Mouse (Mus musculus): Measurements from ENCODE around the gene Fbxw22. TPM values are rescaled to one million over a fixed set of nuclear protein-coding genes. Genes with fewer than 3 reads are reported as not detected.
"Not testable (repeated sequence)": the region's sequence is repeated elsewhere in the genome, so short reads cannot be mapped to it uniquely, and the experiment has no call there.

Fbxw22 gene
- polyA plus RNA-seq (2012; rRNA removed) = not detected in 2 replicates

- DNase-seq (ENCODE audit: low read depth) = not testable (repeated sequence)
Measured at GRCm38 (mm10) chr9:109404196-109404595, at the start of gene Fbxw22. TSS of gene Fbxw22 (minus strand) at chr9:109404296.

- TF ChIP-seq CTCF (IDR thresholded peaks at IDR 0.05; ENCODE audit: borderline replicate concordance, extremely low read depth, insufficient read depth, insufficient read length) (no peak), POLR2A (IDR thresholded peaks at IDR 0.05; ENCODE audit: borderline replicate concordance, extremely low read depth, insufficient read depth, insufficient read length, poor library complexity, severe bottlenecking) (no peak)
- DNase-seq (ENCODE audit: low read depth) = no peak
Measured at GRCm38 (mm10) chr9:109449040-109449439, 44.9 kb upstream of the Fbxw22 start, which contains the start of gene Fbxw16. TSS of gene Fbxw16 (minus strand) at chr9:109449140.

- DNase-seq (ENCODE audit: low read depth) = no peak
- TF ChIP-seq CTCF (IDR thresholded peaks at IDR 0.05; ENCODE audit: borderline replicate concordance, extremely low read depth, insufficient read depth, insufficient read length) = no peak
- TF ChIP-seq POLR2A (IDR thresholded peaks at IDR 0.05; ENCODE audit: borderline replicate concordance, extremely low read depth, insufficient read depth, insufficient read length, poor library complexity, severe bottlenecking) = no peak
Measured at GRCm38 (mm10) chr9:109432956-109433355, 28.9 kb upstream of the Fbxw22 start.

- not testable (repeated sequence) for DNase-seq (ENCODE audit: low read depth)
Measured at GRCm38 (mm10) chr9:109339559-109339958, 64.5 kb downstream of the Fbxw22 start, which contains the start of gene Fbxw28. TSS of gene Fbxw28 (minus strand) at chr9:109339659.

Other genes starting within 250 kb of the Fbxw22 start
- not detected in 2 replicates for gene Fbxw21, start 242.3 kb downstream of the Fbxw22 start, polyA plus RNA-seq (2012; rRNA removed)
- not detected in 2 replicates for gene Fbxw13, start 208.3 kb downstream of the Fbxw22 start, polyA plus RNA-seq (2012; rRNA removed)
- gene Fbxw20, start 169.5 kb downstream of the Fbxw22 start, polyA plus RNA-seq (2012; rRNA removed) = not detected in 2 replicates
- not detected in 2 replicates for gene Fbxw14, start 116.6 kb downstream of the Fbxw22 start, polyA plus RNA-seq (2012; rRNA removed)
- not detected in 2 replicates for gene Fbxw28, start 64.6 kb downstream of the Fbxw22 start, polyA plus RNA-seq (2012; rRNA removed)
- not detected in 2 replicates for gene Fbxw16, start 44.8 kb upstream of the Fbxw22 start, polyA plus RNA-seq (2012; rRNA removed)
- not detected in 2 replicates for gene Fbxw19, start 91.6 kb upstream of the Fbxw22 start, polyA plus RNA-seq (2012; rRNA removed)
- gene Fbxw15, start 164.0 kb upstream of the Fbxw22 start, polyA plus RNA-seq (2012; rRNA removed) = 0.15 TPM in 1 of 2 replicates, not detected in the other
- 0.09 and 0.12 TPM in 2 replicates for gene Fbxw24, start 221.8 kb upstream of the Fbxw22 start, polyA plus RNA-seq (2012; rRNA removed)